ENCODE assay signal across 20 mouse cellular contexts in the genomic region with DNA sequence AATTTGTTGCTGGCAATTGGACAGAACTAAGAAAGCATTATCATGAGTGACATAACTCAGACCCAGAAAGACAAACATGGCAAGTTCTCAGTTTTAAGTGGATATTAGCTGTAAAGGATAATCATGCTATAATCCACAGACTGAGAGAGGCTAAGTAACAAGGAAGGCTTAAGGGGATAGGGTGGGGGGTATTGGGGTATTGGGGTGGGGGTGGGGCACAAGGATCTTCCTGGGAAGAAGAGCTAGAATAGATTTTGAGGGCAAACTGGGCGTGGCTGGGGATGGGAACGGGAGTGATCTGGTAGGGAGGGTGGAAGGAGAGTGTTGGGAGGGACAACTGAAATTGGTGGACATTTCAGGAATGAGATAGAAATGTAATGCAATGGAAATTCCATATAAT. TPM values are rescaled to one million over a fixed set of nuclear protein-coding genes. Genes with fewer than 3 reads are reported as not detected.
DNase-seq lines count a peak whose midpoint lies in the region; ATAC-seq and TF ChIP-seq lines count a peak whose summit lies in the region.
"Not testable (repeated sequence)": the region's sequence is repeated elsewhere in the genome, so short reads cannot be mapped to it uniquely, and the experiment has no call there.
"Had no signal": no experiment of that assay in that cellular context is flagged by ENCODE, and none has a peak within 500 bp of the region (broad histone marks: within the 10 kb centered on the region; RNA-seq: fewer than 3 reads in every experiment).

No protein-coding gene starts in this region.

- not testable (repeated sequence) for H3K27me3 ChIP-seq in heart, embryonic 12.5 days (replicated peaks); hindbrain, embryonic 12.5 days; kidney, embryonic 15.5 days; lung, postnatal 0 days (replicated peaks; ENCODE audit: insufficient read depth, low read length); neural tube, embryonic 11.5 days (ENCODE audit: control insufficient read depth, insufficient read depth, low read length)

- not testable (repeated sequence) for H3K4me1 ChIP-seq in heart, embryonic 12.5 days (replicated peaks); hindbrain, embryonic 12.5 days; kidney, embryonic 15.5 days; lung, postnatal 0 days (ENCODE audit: insufficient read depth, low read depth, low read length); neural tube, embryonic 11.5 days (ENCODE audit: control insufficient read depth, insufficient read depth, low read length)

- 29% methylated on average over 2 of the region's 2 CpGs for WGBS in heart, embryonic 12.5 days
- 36% methylated on average over 2 of the region's 2 CpGs for WGBS in hindbrain, embryonic 12.5 days
- 37% methylated on average over 2 of the region's 2 CpGs for WGBS in kidney, embryonic 15.5 days
- 25% methylated on average over 2 of the region's 2 CpGs for WGBS in lung, postnatal 0 days
- WGBS in neural tube, embryonic 11.5 days: 47% methylated on average over 2 of the region's 2 CpGs

- peak; percentile 57; the same call in 1 of the 2 replicates for ATAC-seq in heart, embryonic 12.5 days (ENCODE audit: insufficient number of reproducible peaks, low FRiP score)
- 0 out of 2 replicates have a peak, but pooled peaks have one; percentile 38 for ATAC-seq in hindbrain, embryonic 12.5 days (ENCODE audit: low FRiP score)
- ATAC-seq in kidney, embryonic 15.5 days (replicated peaks; ENCODE audit: low FRiP score): peak; percentile 66; the same call in 1 of the 2 replicates
- ATAC-seq in lung, postnatal 0 days; neural tube, embryonic 11.5 days (ENCODE audit: insufficient read depth, low FRiP score, low TSS enrichment): not testable (repeated sequence)

- H3K9me3 ChIP-seq in heart, embryonic 12.5 days (replicated peaks); kidney, embryonic 15.5 days (replicated peaks); lung, postnatal 0 days (ENCODE audit: low read length); neural tube, embryonic 11.5 days (ENCODE audit: control insufficient read depth, low read length): not testable (repeated sequence)
- H3K9me3 ChIP-seq in hindbrain, embryonic 12.5 days (replicated peaks): peaks cover 20% of the 10 kb centered on the region

- not testable (repeated sequence) for TF ChIP-seq EP300 in lung, postnatal 0 days (IDR thresholded peaks at IDR 0.05)

- H3K4me3 ChIP-seq in heart, embryonic 12.5 days; hindbrain, embryonic 12.5 days; kidney, embryonic 15.5 days (replicated peaks); lung, postnatal 0 days (ENCODE audit: low read depth, low read length); neural tube, embryonic 11.5 days (ENCODE audit: low read depth, low read length): not testable (repeated sequence)

- not testable (repeated sequence) for H3K9ac ChIP-seq in heart, embryonic 12.5 days; hindbrain, embryonic 12.5 days; kidney, embryonic 15.5 days; lung, postnatal 0 days (replicated peaks; ENCODE audit: low read depth); neural tube, embryonic 11.5 days (ENCODE audit: low read length)

- H3K4me2 ChIP-seq in heart, embryonic 12.5 days; hindbrain, embryonic 12.5 days (replicated peaks); kidney, embryonic 15.5 days; lung, postnatal 0 days (replicated peaks; ENCODE audit: low read depth, low read length); neural tube, embryonic 11.5 days (ENCODE audit: low read depth): not testable (repeated sequence)

- not testable (repeated sequence) for H3K36me3 ChIP-seq in heart, embryonic 12.5 days; hindbrain, embryonic 12.5 days; kidney, embryonic 15.5 days; lung, postnatal 0 days (ENCODE audit: insufficient read depth, low read length); neural tube, embryonic 11.5 days (ENCODE audit: control insufficient read depth, insufficient read depth, low read length)

- not testable (repeated sequence) for TF ChIP-seq CTCF in lung, postnatal 0 days (IDR thresholded peaks at IDR 0.05)

- not testable (repeated sequence) for H3K27ac ChIP-seq in heart, embryonic 12.5 days (ENCODE audit: poor library complexity, severe bottlenecking); hindbrain, embryonic 12.5 days; kidney, embryonic 15.5 days; lung, postnatal 0 days (ENCODE audit: low read length); neural tube, embryonic 11.5 days (ENCODE audit: low read depth, low read length)

- DNase-seq in lung, postnatal 0 days (ENCODE audit: low spot score): peak; percentile 5
- peak; percentile 7 for DNase-seq in neural tube, embryonic 11.5 days (ENCODE audit: low spot score)

RNA-seq across cellular contexts. Expression of gene Gm21190, which starts 7.0 kb away (rescaled TPM):
- not detected in 2 replicates for polyA plus RNA-seq in heart, embryonic 12.5 days (2016; fragmentation: Nextera tagmentation; extraction: Ambion mirVana)
- not detected in 2 replicates for polyA plus RNA-seq in hindbrain, embryonic 12.5 days (2016; fragmentation: Nextera tagmentation; extraction: Ambion mirVana)
- polyA plus RNA-seq in kidney, embryonic 15.5 days (2015; fragmentation: Nextera tagmentation; extraction: Ambion mirVana): not detected in 2 replicates
- not detected in 2 replicates for polyA plus RNA-seq in lung, postnatal 0 days (2015; fragmentation: Nextera tagmentation; extraction: Ambion mirVana)
- not detected in 2 replicates for polyA plus RNA-seq in neural tube, embryonic 11.5 days (2014; fragmentation: Nextera tagmentation; extraction: Ambion mirVana)
- polyA plus RNA-seq: adrenal gland, adult 2 months; C2C12; CD4-positive, CD25-positive, alpha-beta regulatory T cell, adult 4 months; cerebellum, adult 2 months; embryonic facial prominence, embryonic 12.5 days; erythroblast, embryonic 14.5 days; forebrain, embryonic 13.5 days; forebrain, embryonic 16.5 days; heart, adult 2 months; heart, embryonic 10.5 days; heart, embryonic 15.5 days; hindbrain, embryonic 11.5 days; hindbrain, postnatal 0 days; inflammation-experienced regulatory T-cells, adult 6 months; intestine, embryonic 16.5 days had no signal

RNA-seq across cellular contexts. Expression of gene Gm21149, which starts 45.7 kb away (rescaled TPM):
- polyA plus RNA-seq in heart, embryonic 12.5 days (2016; fragmentation: Nextera tagmentation; extraction: Ambion mirVana): 0.29 and 0.69 TPM in 2 replicates
- polyA plus RNA-seq in hindbrain, embryonic 12.5 days (2016; fragmentation: Nextera tagmentation; extraction: Ambion mirVana): not detected in 2 replicates
- polyA plus RNA-seq in kidney, embryonic 15.5 days (2015; fragmentation: Nextera tagmentation; extraction: Ambion mirVana): not detected in 2 replicates
- polyA plus RNA-seq in lung, postnatal 0 days (2015; fragmentation: Nextera tagmentation; extraction: Ambion mirVana): 0.14 TPM in 1 of 2 replicates, not detected in the other
- not detected in 2 replicates for polyA plus RNA-seq in neural tube, embryonic 11.5 days (2014; fragmentation: Nextera tagmentation; extraction: Ambion mirVana)
- polyA plus RNA-seq: adrenal gland, adult 2 months; CD4-positive, CD25-positive, alpha-beta regulatory T cell, adult 4 months; cerebellum, adult 2 months; embryonic facial prominence, embryonic 12.5 days; erythroblast, embryonic 14.5 days; forebrain, embryonic 13.5 days; forebrain, embryonic 16.5 days; heart, adult 2 months; hindbrain, embryonic 11.5 days; hindbrain, postnatal 0 days; intestine, embryonic 16.5 days had no signal

RNA-seq across cellular contexts. Expression of gene Gm21083, which starts 55.1 kb away (rescaled TPM):
- 0.47 TPM in 1 of 2 replicates, not detected in the other for polyA plus RNA-seq in heart, embryonic 12.5 days (2016; fragmentation: Nextera tagmentation; extraction: Ambion mirVana)
- not detected in 2 replicates for polyA plus RNA-seq in hindbrain, embryonic 12.5 days (2016; fragmentation: Nextera tagmentation; extraction: Ambion mirVana)
- not detected in 2 replicates for polyA plus RNA-seq in kidney, embryonic 15.5 days (2015; fragmentation: Nextera tagmentation; extraction: Ambion mirVana)
- not detected in 2 replicates for polyA plus RNA-seq in lung, postnatal 0 days (2015; fragmentation: Nextera tagmentation; extraction: Ambion mirVana)
- polyA plus RNA-seq in neural tube, embryonic 11.5 days (2014; fragmentation: Nextera tagmentation; extraction: Ambion mirVana): not detected in 2 replicates
- polyA plus RNA-seq: adrenal gland, adult 2 months; CD4-positive, CD25-positive, alpha-beta regulatory T cell, adult 4 months; cerebellum, adult 2 months; embryonic facial prominence, embryonic 12.5 days; erythroblast, embryonic 14.5 days; forebrain, embryonic 13.5 days; forebrain, embryonic 16.5 days; heart, adult 2 months; hindbrain, embryonic 11.5 days; hindbrain, postnatal 0 days; inflammation-experienced regulatory T-cells, adult 6 months had no signal
